Mouse (Mus musculus) ovary, adult 10 weeks (tissue): ENCODE data around the gene Cep104. TPM values are rescaled to one million over a fixed set of nuclear protein-coding genes. Genes with fewer than 3 reads are reported as not detected.

Experiments used
- polyA plus RNA-seq: library from polyadenylated mRNA; stranded (reverse); fragments of 350-450 nt; fragmentation: Illumina TruSeq; extraction: RNeasy Lipid Tissue Mini Kit (QIAGEN cat#74804); gene quantifications from one replicate; pipeline ENCODE4 v1.2.3, GENCODE M21; 2014

Cep104 gene
- polyA plus RNA-seq, result 15.9 TPM

GRCm38 (mm10) chr4:153974431-153975291 is at the start of gene Cep104, which contains the start of gene Dffb:
Gene Cep104, plus strand, starts transcription at chr4:153975194.
Gene Dffb, minus strand, starts transcription at chr4:153975126.

GRCm38 (mm10) chr4:153956569-153957405 is 18.2 kb upstream of the Cep104 start, which contains the start of gene A430005L14Rik:
Gene A430005L14Rik, plus strand, starts transcription at chr4:153957237.

GRCm38 (mm10) chr4:154011646-154012089 is 36.7 kb downstream of the Cep104 start, which contains the start of gene Lrrc47:
Gene Lrrc47, plus strand, starts transcription at chr4:154011731.

GRCm38 (mm10) chr4:154025641-154026440 is 50.8 kb downstream of the Cep104 start, which contains the start of gene Smim1:
Gene Smim1, minus strand, starts transcription at chr4:154026230.

GRCm38 (mm10) chr4:154042577-154042976 is 67.6 kb downstream of the Cep104 start, which contains the start of gene Ccdc27:
Gene Ccdc27, minus strand, starts transcription at chr4:154042677.

Other genes with a start within 250 kb of the Cep104 start
- 16.6 TPM for gene A430005L14Rik, start 18.0 kb upstream of the Cep104 start, polyA plus RNA-seq
- 2.5 TPM for gene Dffb, start 68 bp upstream of the Cep104 start, polyA plus RNA-seq
- 24.9 TPM for gene Lrrc47, start 36.5 kb downstream of the Cep104 start, polyA plus RNA-seq
- gene Smim1, start 51.0 kb downstream of the Cep104 start, polyA plus RNA-seq, result 0.40 TPM
- gene Ccdc27, start 67.5 kb downstream of the Cep104 start, polyA plus RNA-seq, result not detected
- gene Trp73, start 165.0 kb downstream of the Cep104 start, polyA plus RNA-seq, result 0.14 TPM
- 0.37 TPM for gene Wrap73, start 167.2 kb downstream of the Cep104 start, polyA plus RNA-seq
- gene Tprgl, start 185.5 kb downstream of the Cep104 start, polyA plus RNA-seq, result 73.6 TPM
- 0.26 TPM for gene Megf6, start 195.5 kb downstream of the Cep104 start, polyA plus RNA-seq